Mouse (Mus musculus) activated CD4-positive, CD25-positive, alpha-beta regulatory T cell (primary cell): Measurements from ENCODE around the gene Efemp1. TPM values are rescaled to one million over a fixed set of nuclear protein-coding genes. Genes with fewer than 3 reads are reported as not detected.

ENCODE experiments used
- polyA plus RNA-seq, 2 experiments: library from polyadenylated mRNA; unstranded; fragments of 100-300 nt; shearing (Covaris generic); gene quantifications; one replicate each; pipeline ENCODE4 v1.2.1; 2017

The Efemp1 gene
- not detected for polyA plus RNA-seq

GRCm38 (mm10) chr11:28853102-28853800 lies at the start of gene Efemp1:
TSS of gene Efemp1 (plus strand) at chr11:28853204.

